Mouse (Mus musculus): ENCODE measurements around the gene Fbxl16.

DNA sequence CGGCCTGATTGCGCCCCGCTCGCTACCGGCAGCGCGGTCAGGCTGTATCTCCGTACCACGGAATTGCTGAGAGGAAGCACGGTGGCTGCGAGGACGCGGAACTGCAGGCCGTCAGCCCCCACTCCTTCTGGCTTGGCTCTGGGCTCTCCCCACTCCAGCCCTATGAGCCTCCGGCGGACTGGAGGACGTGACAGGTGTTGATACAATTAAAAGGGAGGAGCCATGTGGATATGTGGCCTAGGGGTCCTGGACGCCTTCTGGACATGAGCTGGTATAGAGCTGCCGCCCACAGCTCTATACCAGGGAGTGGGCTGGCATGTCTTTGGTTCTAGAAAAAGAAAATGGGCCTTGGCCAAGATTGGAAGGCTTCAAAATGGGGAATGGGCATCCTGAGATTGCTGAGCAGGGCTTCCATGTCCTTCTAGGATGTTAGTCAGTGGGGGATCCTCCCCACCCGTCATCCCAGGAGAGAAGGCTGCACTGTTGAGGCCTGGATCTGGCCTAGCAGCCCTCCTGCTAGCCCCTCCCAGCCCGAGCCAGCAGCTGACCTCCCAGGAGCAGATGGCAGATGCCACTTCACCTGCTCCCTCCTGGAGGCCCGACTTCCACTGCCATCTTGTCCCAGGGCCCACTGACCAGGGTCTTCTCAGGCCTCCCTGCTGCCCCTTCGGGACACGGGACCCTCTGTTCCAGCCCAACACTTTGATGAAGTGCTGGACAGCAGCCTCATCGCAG lies 888 bp downstream of the Fbxl16 start:
- 0 out of 2 replicates have a peak, but pooled peaks have one; percentile 11 for TF ChIP-seq POLR2A (IDR thresholded peaks at IDR 0.05; ENCODE audit: borderline replicate concordance, insufficient read depth, low read length)
- no peak for TF ChIP-seq CTCF (IDR thresholded peaks at IDR 0.05; ENCODE audit: borderline replicate concordance, insufficient read depth, low read depth, low read length)
